Mouse (Mus musculus) small intestine, adult 2 months (tissue): Measurements from ENCODE around the gene Nabp1.

ENCODE experiments used
- CTCF ChIP-seq: fragments of 200-500 bp; IDR thresholded peaks from 2 replicates; pipeline ENCODE4 v1.5.1; 2012; ENCODE audit warnings: low read depth, mild to moderate bottlenecking, control low read depth, inconsistent platforms, low read length, moderate library complexity, mixed read lengths; ENCODE audit not compliant: insufficient replicate concordance, insufficient read length; ENCODE audit errors: extremely low read depth
- POLR2A ChIP-seq: fragments of 200-500 bp; IDR thresholded peaks from 2 replicates; pipeline ENCODE4 v1.6.1; 2012; ENCODE audit warnings: low read depth, mild to moderate bottlenecking, control low read depth, inconsistent platforms, low read length, moderate library complexity

DNA sequence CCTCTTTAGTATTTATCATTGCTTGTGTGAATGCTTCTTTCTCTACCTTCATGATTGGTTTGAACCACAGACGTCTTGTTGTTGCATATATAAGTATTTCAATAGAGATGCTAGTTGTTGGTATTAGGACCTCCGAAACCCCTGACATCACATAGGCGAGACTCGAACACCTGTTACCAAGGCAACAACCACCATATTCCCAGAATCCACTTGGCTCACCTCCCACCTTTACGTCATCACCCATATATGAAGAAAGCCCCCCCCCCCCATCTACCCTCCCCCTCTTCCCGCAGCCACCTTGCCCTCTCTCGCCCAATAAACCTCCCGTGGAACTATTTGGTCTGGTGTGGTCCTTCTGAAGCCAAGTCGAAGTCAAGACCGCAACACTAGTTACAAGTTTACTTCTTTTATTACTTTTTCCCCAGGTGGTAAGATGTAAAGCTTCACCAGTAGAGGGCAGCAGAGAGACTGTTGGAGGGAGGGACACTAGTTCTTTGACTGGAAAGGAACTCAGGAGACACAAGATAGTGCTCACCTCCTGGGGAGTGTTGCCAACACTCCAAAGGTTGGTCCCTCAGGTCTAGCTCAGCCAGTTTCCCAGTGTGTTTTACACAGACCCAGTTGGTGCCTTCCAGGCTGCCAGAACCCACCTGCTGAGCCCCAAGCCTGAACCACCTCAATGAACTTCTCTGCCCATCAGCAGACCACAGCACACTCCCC lies 19.3 kb downstream of the Nabp1 start:
- TF ChIP-seq CTCF (peak; percentile 41; the same call in 1 of the 2 replicates), POLR2A (no peak)
